Mouse (Mus musculus) cerebellum, adult 8-10 months (tissue): ENCODE measurements around the gene Dctn3.
"Not testable (repeated sequence)": the region's sequence is repeated elsewhere in the genome, so short reads cannot be mapped to it uniquely, and the experiment has no call there.

Experiments
- DNase-seq: peaks from one replicate; pipeline ENCODE4 v3.0.0; 2022

Dctn3 gene

DNA sequence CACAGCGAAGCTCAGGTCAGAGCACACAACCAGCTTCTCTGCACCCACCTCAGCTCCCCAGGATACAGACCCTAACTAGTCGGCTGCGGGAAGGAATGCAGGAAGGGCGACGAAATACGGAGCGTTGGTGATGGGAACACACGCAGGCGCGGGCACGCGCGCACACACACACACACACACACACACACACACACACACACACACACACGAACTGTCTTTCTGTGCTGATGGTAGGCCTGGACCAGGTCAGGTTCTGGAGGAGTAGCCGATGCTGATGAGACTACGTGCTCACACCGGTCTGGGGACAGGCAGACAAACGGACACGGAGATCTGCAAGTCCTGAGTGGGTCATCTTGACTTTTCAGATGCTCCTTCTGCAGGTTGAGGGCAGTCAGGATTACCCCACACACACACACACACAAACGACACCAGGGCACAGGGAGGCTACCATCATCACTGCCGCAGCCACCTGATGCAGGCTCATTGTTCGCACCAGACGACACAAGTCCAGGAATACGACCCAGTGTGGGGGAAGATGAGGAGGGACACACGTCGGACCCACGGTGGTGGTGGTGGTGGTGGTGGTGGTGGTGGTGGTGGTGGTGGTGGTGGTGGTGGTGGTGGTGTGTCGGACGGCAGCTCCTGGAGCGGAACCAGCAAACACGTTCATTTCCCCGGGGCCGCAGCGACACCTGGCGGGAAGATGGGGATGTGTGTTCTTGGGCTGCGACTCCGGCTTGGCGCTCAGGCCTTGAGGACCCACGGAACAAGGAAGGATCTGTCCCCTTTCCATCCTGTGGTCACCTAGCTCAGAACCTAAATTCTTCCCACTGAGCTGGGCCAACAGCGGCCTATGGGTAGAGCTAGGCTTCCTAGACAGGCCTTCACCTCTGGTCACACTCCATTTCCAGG is 25.8 kb downstream of the Dctn3 start, which contains the start of gene Cntfr:
Cntfr (minus strand) TSS at position 160 of the 912 bp plus-strand sequence.
- DNase-seq = peak; percentile 91

GRCm38 (mm10) chr4:41696452-41696851 is 26.5 kb downstream of the Dctn3 start:
- not testable (repeated sequence) for DNase-seq

DNA sequence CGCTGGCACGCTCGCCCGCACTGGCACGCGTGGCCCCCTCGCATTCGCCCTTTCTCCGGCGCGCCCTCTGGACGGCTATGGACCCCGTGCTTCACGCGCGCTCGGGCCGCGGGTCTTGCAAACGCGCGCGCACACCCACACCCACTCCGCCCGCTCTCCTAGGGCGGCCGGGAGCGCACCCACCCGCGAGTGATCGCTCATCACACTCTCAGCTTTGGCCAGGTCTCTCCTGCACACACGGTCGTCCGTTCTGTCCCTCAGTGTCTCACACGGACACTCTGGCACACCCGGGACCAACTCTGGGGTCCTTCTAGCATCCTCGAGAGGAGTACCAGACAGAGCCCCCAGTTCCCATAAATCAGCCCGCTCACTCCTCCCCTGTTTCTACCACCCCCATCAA is 27.2 kb downstream of the Dctn3 start:
- not testable (repeated sequence) for DNase-seq

- not testable (repeated sequence) for DNase-seq
These were observed 29.5 kb downstream of the Dctn3 start for GRCm38 (mm10) chr4:41693511-41693910.

GRCm38 (mm10) chr4:41690014-41690413 is 33.0 kb downstream of the Dctn3 start:
- not testable (repeated sequence) for DNase-seq

GRCm38 (mm10) chr4:41688562-41688961 is 34.4 kb downstream of the Dctn3 start:
- DNase-seq = not testable (repeated sequence)

DNA sequence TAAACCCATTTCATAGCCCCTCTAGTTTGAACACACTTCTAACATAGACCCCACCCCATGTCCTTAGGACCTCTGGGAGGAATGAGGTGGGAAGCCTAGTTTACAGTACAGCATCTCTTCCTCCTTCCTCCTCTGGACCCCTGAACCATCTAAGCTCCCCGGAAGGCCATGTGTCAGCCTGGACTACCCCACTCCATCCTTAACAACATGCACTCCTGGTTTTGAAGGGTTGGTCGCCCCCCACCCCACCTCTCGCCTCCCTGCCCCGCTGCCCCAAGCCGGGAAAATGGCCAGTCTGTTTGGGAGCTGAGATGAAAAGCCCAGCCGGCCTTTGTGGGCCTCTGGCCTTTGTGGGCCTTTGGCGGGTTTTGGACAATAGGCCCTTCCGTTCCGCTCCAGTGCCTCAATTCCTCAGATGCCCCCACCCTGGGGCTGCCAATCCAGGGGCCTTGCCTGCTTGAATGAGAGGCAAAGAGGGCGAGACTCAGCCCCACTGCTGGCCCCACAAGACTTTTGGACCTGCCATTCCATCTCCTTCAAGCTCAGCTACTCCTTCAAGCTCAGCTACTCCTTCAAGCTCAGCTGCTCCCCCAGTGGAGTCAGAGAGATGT is 37.0 kb downstream of the Dctn3 start:
- DNase-seq = not testable (repeated sequence)

DNA sequence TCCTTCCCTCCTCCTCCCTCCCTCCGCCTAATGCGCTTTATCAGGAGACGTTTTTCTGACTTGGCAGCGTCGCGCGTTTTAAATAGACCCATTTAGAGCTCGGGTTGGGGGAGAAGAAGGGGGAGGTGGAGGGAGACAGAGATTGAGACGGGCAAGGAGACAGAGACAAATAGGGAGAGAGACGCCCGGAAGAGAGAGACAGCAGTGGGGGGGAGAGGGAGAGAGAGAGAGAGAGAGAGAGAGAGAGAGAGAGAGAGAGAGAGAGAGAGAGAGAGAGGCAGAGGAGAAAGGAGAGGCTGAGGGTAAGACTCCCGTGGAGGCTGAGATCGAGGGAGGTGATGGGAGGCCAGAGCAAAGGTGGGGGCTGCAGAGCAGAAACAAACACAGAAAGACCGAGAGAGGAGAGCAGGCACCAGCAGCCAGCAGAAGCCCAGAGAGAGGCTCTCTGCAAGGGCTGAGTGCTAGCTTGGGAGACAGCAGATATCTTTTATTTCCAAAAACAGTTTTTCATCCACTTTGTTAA is 38.0 kb downstream of the Dctn3 start:
- not testable (repeated sequence) for DNase-seq

GRCm38 (mm10) chr4:41684131-41684930 is 38.6 kb downstream of the Dctn3 start:
- not testable (repeated sequence) for DNase-seq

GRCm38 (mm10) chr4:41683303-41683702 is 39.7 kb downstream of the Dctn3 start:
- DNase-seq = not testable (repeated sequence)

DNA sequence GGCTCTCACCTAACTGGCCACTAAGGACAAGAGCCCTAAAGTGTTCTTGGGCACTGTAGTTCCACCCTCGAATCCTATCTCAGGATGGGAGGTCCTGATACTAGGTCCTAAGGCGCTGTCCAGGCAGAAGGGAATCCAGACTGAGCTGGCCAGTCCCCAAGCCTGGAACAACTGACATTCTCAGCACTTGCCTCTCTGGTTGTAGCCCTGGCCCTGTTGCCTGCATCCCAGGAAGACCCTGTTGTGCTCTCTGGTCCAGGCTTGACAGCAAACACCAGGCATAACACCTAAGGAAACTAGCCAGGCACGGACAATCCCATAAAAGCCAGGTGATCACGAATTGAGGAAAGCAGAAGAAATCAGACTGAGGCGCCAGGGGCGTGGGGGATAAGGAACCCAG is 40.2 kb downstream of the Dctn3 start:
- no peak for DNase-seq

DNA sequence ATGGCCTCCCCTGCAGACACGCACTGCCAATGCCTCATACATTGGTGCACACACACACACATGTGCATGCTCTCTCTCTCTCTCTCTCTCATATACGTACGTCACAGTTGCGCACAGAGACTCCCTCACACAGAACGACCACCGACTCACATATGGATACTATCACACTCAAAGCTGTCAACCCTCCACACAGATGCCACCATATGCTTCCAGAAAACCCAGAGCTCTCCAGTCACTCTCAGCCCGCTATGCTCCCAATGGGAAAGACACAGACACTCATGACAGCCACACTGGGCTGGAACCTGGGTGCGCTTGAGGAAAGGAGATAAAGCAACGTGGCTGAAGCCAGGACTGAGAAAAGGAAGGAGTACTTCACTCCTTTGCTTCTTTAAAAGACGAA is 41.0 kb downstream of the Dctn3 start:
- no peak for DNase-seq

DNA sequence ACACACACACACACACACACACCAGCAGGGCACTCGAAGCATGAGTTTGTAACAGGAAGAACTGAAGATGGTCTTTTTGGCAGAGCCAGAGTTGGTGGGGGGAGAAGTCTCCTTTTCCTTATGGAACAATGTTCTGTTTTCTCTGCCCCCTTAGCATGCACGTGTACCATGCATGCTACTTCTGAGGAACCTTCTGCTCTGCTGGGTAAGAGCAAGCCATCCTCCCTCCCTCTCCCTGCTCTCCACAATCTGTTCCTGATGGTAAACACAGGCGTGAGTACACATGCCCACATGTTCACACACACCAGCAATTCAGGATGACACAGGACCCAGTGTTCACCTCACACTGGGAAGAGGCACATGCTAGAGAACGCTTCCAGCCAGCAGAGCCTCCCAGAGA is 41.8 kb downstream of the Dctn3 start:
- no peak for DNase-seq

- DNase-seq = no peak
These were observed 43.7 kb downstream of the Dctn3 start for GRCm38 (mm10) chr4:41679291-41679690.

DNA sequence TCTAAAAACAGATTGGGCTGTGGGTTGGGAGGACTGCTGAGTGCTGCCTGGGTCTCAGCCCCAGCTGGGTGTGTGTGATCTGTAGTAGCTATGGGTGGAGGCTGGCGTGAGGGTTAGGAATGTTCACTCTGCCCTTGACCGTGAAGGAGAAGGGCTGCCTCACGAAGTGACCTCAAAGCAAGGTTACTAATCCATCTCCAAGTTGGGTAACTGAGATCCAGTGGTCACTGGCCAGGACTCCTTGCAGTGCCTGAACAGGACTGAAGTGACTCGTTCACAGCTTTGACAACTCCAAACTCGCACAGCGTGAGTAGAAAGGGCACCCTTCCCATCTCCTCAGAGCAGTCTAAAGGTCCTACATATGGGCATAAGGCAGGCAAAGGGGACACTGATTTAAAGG is 44.1 kb downstream of the Dctn3 start:
- no peak for DNase-seq

DNA sequence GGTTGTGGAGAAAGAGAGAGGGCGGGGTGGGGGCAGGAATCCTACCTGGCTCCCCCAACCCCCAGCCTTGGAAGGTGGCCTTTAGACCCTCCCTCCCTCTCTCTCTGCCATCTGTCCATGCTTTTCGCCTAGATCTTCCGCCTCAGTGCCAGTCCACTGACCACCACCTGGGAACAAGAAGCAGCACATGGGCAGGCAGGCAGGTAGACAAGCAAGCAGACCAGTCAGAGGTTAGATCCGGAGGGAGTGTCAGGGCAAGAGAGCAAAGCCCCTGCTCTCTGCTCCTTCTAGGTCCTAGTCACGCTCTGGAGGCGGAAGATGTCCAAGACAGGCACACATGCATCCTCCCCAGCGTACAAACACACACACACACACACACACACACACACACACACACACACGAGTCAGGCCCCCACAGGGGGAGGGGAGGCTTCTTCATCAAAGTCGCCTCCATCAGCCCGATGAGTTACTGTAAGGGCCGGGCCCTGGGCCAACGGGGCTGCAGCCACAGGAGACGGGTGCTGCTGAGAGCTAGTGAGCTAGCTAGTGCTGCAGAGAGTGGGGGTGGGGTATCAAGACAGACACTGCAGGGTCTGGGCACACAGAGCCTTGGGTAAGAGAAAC is 45.9 kb downstream of the Dctn3 start:
- DNase-seq = peak; percentile 69

- DNase-seq = peak; percentile 57
These were observed 46.5 kb downstream of the Dctn3 start for GRCm38 (mm10) chr4:41676248-41677005.

- no peak for DNase-seq
These were observed 49.8 kb downstream of the Dctn3 start for GRCm38 (mm10) chr4:41673186-41673585.

DNA sequence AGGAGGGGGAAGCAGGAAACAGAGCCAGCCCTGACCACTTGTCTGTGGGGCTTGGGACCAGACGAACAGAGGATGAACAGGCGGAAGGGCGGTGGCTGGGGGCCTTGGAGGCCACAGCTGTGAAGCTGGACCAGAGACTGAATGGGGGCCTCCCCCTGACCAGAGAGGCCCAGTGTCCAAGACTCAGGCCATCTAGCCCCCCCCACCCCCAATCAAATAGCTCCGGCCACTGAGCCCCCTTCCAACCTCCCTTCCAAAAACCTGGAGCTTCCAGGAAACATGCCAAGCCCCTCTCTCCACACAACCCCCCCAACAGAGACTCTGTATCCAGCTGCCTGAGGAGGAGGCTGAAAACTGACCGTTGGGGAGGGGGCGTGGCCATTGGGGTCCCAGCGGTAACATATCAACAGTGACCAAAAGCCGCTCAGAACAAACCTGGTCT is 50.4 kb downstream of the Dctn3 start:
- no peak for DNase-seq

GRCm38 (mm10) chr4:41671963-41672480 is 50.9 kb downstream of the Dctn3 start:
- no peak for DNase-seq

DNA sequence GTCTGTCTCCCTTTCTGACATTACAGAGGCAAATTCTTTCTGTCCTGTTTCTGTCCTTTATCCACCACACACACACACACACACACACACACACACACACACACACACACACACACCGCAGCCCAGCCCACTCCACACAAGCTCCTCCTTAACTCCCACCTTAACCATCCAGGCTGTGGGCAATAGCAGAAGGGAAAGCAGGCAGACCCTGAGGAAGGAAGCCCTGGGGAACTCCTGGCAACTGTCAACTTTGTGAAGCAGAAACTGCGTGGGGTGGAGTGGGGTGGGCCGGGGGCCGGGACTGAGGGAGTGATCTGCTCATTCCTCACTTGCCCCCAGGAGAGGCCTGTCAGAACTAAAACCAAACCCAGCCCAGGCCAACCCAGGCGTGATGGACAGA is 51.5 kb downstream of the Dctn3 start:
- no peak for DNase-seq
